ENCODE assay signal across 8 mouse cellular contexts in the genomic region with DNA sequence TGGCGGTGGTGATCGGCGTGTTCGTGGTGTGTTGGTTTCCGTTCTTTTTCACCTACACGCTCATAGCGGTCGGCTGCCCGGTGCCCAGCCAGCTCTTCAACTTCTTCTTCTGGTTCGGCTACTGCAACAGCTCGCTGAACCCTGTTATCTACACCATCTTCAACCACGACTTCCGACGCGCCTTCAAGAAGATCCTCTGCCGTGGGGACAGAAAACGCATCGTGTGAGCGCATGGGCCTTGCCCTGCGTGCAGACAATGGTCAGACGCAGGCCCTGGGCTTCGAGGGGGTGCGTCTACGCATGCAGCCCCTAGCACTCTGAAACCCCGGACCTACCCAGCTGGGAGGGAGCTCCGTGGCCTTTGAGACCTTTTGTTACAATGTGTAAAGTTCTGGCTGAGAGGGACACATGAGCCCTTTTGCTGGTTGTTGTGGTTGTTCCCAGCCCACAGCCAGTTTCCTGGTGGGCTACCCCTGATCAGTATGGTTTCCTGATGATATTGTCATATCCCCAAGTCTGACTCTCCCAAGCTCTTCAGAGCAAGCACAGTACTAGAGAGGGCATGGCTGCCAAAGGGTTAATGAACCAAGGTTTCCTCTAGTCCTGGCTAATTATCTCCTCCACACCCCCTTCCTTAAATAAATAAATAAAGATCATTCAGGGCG. TPM values are rescaled to one million over a fixed set of nuclear protein-coding genes. Genes with fewer than 3 reads are reported as not detected.
A peak's percentile ranks its signal among the peaks of the same experiment; 100 is the strongest.
DNase-seq lines count a peak whose midpoint lies in the region; ATAC-seq lines count a peak whose summit lies in the region.

No protein-coding gene starts in this region.

- H3K36me3 ChIP-seq in kidney, embryonic 15.5 days, result no peaks in the 10 kb centered on the region
- no peaks in the 10 kb centered on the region for H3K36me3 ChIP-seq in hindbrain, embryonic 12.5 days
- no peaks in the 10 kb centered on the region for H3K36me3 ChIP-seq in midbrain, embryonic 10.5 days

- peaks cover 67% of the 10 kb centered on the region for H3K27me3 ChIP-seq in kidney, embryonic 15.5 days
- H3K27me3 ChIP-seq in hindbrain, embryonic 12.5 days, result peaks cover 65% of the 10 kb centered on the region
- peaks cover 80% of the 10 kb centered on the region for H3K27me3 ChIP-seq in midbrain, embryonic 10.5 days (ENCODE audit: low read depth, poor library complexity, severe bottlenecking)

- H3K4me2 ChIP-seq in kidney, embryonic 15.5 days, result peak overlapping the region; percentile 97
- peak overlapping the region; percentile 99 for H3K4me2 ChIP-seq in hindbrain, embryonic 12.5 days (replicated peaks)

- WGBS in kidney, embryonic 15.5 days, result 2% methylated on average over 27 of the region's 27 CpGs
- WGBS in hindbrain, embryonic 12.5 days, result 2% methylated on average over 27 of the region's 27 CpGs
- 2% methylated on average over 27 of the region's 27 CpGs for WGBS in midbrain, embryonic 10.5 days

- H3K9ac ChIP-seq in kidney, embryonic 15.5 days, result 0 out of 2 replicates have a peak overlapping the region, but pooled peaks have one; percentile 37
- peak overlapping the region; percentile 65 for H3K9ac ChIP-seq in hindbrain, embryonic 12.5 days

- ATAC-seq in kidney, embryonic 15.5 days (replicated peaks; ENCODE audit: low FRiP score), result no peak
- no peak for ATAC-seq in hindbrain, embryonic 12.5 days (ENCODE audit: low FRiP score)
- no peak for ATAC-seq in erythroid progenitor cell, adult 5-6 weeks (replicated peaks; ENCODE audit: low FRiP score, poor library complexity, severe bottlenecking)

- no peak overlapping the region for H3K27ac ChIP-seq in kidney, embryonic 15.5 days
- H3K27ac ChIP-seq in hindbrain, embryonic 12.5 days, result no peak overlapping the region
- H3K27ac ChIP-seq in midbrain, embryonic 10.5 days (replicated peaks), result peak overlapping the region; percentile 52; the same call in 1 of the 2 replicates

- peak overlapping the region; percentile 53 for H3K4me3 ChIP-seq in kidney, embryonic 15.5 days (replicated peaks)
- peak overlapping the region; percentile 57 for H3K4me3 ChIP-seq in hindbrain, embryonic 12.5 days
- H3K4me3 ChIP-seq in midbrain, embryonic 10.5 days, result peak overlapping the region; percentile 65

- DNase-seq in kidney, postnatal 25 days, result no peak
- DNase-seq in ZHBTc4 (ENCODE audit: low read depth, low spot score), result peak; percentile 49
- DNase-seq in midbrain, embryonic 10.5 days (ENCODE audit: low spot score), result peak; percentile 43
- DNase-seq in adrenal gland, postnatal 25 days, result no peak
- DNase-seq in left cerebral cortex, adult 9 months (ENCODE audit: low spot score in 2 of 2), result no peak

- H3K4me1 ChIP-seq in kidney, embryonic 15.5 days, result peaks cover 42% of the 10 kb centered on the region
- peaks cover 34% of the 10 kb centered on the region for H3K4me1 ChIP-seq in hindbrain, embryonic 12.5 days
- peaks cover 40% of the 10 kb centered on the region for H3K4me1 ChIP-seq in midbrain, embryonic 10.5 days

- no peaks in the 10 kb centered on the region for H3K9me3 ChIP-seq in kidney, embryonic 15.5 days (replicated peaks)
- H3K9me3 ChIP-seq in hindbrain, embryonic 12.5 days (replicated peaks), result no peaks in the 10 kb centered on the region
- H3K9me3 ChIP-seq in midbrain, embryonic 10.5 days (replicated peaks), result no peaks in the 10 kb centered on the region

RNA-seq across cellular contexts. Expression of gene Adra2a, which starts 3.6 kb away (rescaled TPM):
- 0.89 and 1.2 TPM in 2 replicates for polyA plus RNA-seq in kidney, embryonic 15.5 days (2015; fragmentation: Nextera tagmentation; extraction: Ambion mirVana)
- polyA plus RNA-seq in hindbrain, embryonic 12.5 days (2016; fragmentation: Nextera tagmentation; extraction: Ambion mirVana), result 4.1 and 4.9 TPM in 2 replicates
- 0.62 and 0.71 TPM in 2 replicates for polyA plus RNA-seq in midbrain, embryonic 10.5 days (2016; fragmentation: Nextera tagmentation; extraction: Ambion mirVana)
- total RNA-seq in erythroid progenitor cell, adult 5-6 weeks (2015; ENCODE audit: low replicate concordance), result not detected in 2 replicates
- not detected in 2 replicates for total RNA-seq in erythroid progenitor cell, adult 5-6 weeks (2017; ENCODE audit: low replicate concordance)
- 0.18 TPM in 1 of 2 replicates, not detected in the other for total RNA-seq in adrenal gland, postnatal 25 days (2021)

Comparison
In these comparisons a context has a peak if more than half of its experiments do, and no peak if none do; other contexts are left out.
1. DNase-seq: peak in ZHBTc4 (single experiment) and midbrain, embryonic 10.5 days (single experiment); none in kidney, postnatal 25 days (0 of 2), adrenal gland, postnatal 25 days (single experiment) and left cerebral cortex, adult 9 months (0 of 2).
2. Peak in every context shown above with its lines, with median percentiles within 50 percentile points of each other: H3K4me3 ChIP-seq.